Mouse (Mus musculus): Measurements from ENCODE around the gene Gm20388.

DNA sequence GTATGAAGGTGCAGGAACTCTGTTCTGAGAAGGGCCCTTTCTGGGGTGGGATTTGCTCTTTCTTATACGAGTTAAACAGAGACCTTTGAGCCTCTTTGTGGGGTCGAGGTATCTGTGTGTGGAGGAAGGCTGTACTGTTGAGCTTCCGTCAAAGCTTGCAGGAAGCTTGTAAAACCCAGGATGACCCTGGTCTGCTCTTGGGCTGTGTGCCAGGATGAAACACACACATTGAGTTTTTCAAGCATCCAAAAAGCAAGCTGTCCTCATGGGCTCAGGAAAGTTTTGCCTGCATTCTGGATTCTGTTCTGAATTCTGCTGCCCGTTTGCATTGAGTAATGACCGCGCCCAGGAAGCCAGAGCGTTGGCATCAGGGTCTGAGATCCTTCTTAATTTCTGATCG lies 4353.4 kb downstream of the Gm20388 start:
- TF ChIP-seq TAL1 (IDR thresholded peaks at IDR 0.05; ENCODE audit: low read length) (no peak), GATA1 (IDR thresholded peaks at IDR 0.05; ENCODE audit: low read length) (no peak)

All from erythroblast, embryonic 14.5 days (primary cell).